Mouse (Mus musculus): ENCODE data around the gene Crtam. TPM values are rescaled to one million over a fixed set of nuclear protein-coding genes. Genes with fewer than 3 reads are reported as not detected.

Crtam gene
- polyA plus RNA-seq, 1 experiment from 2014 or later: 0.39 TPM

- Histone ChIP-seq H3K4me3 (replicated peaks; ENCODE audit: low read length) (no peak overlapping the region), H3K27me3 (ENCODE audit: control insufficient read depth, insufficient read depth, low read length) (no peaks in the 10 kb centered on the region; the same call in 1 of the 2 replicates), H3K4me1 (replicated peaks; ENCODE audit: control insufficient read depth, insufficient read depth, low read length) (peaks cover 10% of the 10 kb centered on the region; the same call in 1 of the 2 replicates), H3K9me3 (ENCODE audit: control insufficient read depth, low read length) (no peaks in the 10 kb centered on the region), H3K9ac (no peak overlapping the region), H3K36me3 (replicated peaks; ENCODE audit: control insufficient read depth, insufficient read depth) (no peaks in the 10 kb centered on the region), H3K27ac (no peak overlapping the region), H3K4me2 (replicated peaks) (no peak overlapping the region)
- DNase-seq (ENCODE audit: low spot score) (no peak), ATAC-seq (ENCODE audit: low FRiP score) (no peak)
- WGBS: 78% methylated on average over 4 of the region's 4 CpGs
Observed at GRCm38 (mm10) chr9:40947131-40947530, 57.3 kb downstream of the Crtam start.

GRCm38 (mm10) chr9:40937425-40937824 is 67.0 kb downstream of the Crtam start:
- Histone ChIP-seq H3K27me3 (ENCODE audit: control insufficient read depth, insufficient read depth, low read length) (no peaks in the 10 kb centered on the region), H3K4me2 (replicated peaks) (no peak overlapping the region), H3K4me3 (replicated peaks; ENCODE audit: low read length) (no peak overlapping the region), H3K9ac (no peak overlapping the region), H3K4me1 (replicated peaks; ENCODE audit: control insufficient read depth, insufficient read depth, low read length) (no peaks in the 10 kb centered on the region), H3K36me3 (replicated peaks; ENCODE audit: control insufficient read depth, insufficient read depth) (no peaks in the 10 kb centered on the region), H3K9me3 (ENCODE audit: control insufficient read depth, low read length) (no peaks in the 10 kb centered on the region), H3K27ac (no peak overlapping the region)
- DNase-seq (ENCODE audit: low spot score) (no peak), ATAC-seq (ENCODE audit: low FRiP score) (no peak)
- 70% methylated on average over 7 of the region's 7 CpGs for WGBS

- H3K9ac ChIP-seq: no peak overlapping the region
- no peaks in the 10 kb centered on the region for H3K9me3 ChIP-seq (ENCODE audit: control insufficient read depth, low read length)
- H3K4me1 ChIP-seq (replicated peaks; ENCODE audit: control insufficient read depth, insufficient read depth, low read length): no peaks in the 10 kb centered on the region
- H3K27me3 ChIP-seq (ENCODE audit: control insufficient read depth, insufficient read depth, low read length): no peaks in the 10 kb centered on the region
- H3K36me3 ChIP-seq (replicated peaks; ENCODE audit: control insufficient read depth, insufficient read depth): no peaks in the 10 kb centered on the region
- 73% methylated on average over 3 of the region's 3 CpGs for WGBS
- DNase-seq (ENCODE audit: low spot score) (no peak), ATAC-seq (ENCODE audit: low FRiP score) (no peak)
- no peak overlapping the region for H3K4me2 ChIP-seq (replicated peaks)
- no peak overlapping the region for H3K4me3 ChIP-seq (replicated peaks; ENCODE audit: low read length)
- no peak overlapping the region for H3K27ac ChIP-seq
Observed at GRCm38 (mm10) chr9:40933323-40933722, 71.1 kb downstream of the Crtam start.

GRCm38 (mm10) chr9:40927351-40927980 is 77.0 kb downstream of the Crtam start:
- Histone ChIP-seq H3K27me3 (ENCODE audit: control insufficient read depth, insufficient read depth, low read length) (no peaks in the 10 kb centered on the region), H3K4me2 (replicated peaks) (no peak overlapping the region), H3K4me1 (replicated peaks; ENCODE audit: control insufficient read depth, insufficient read depth, low read length) (no peaks in the 10 kb centered on the region), H3K27ac (no peak overlapping the region), H3K36me3 (replicated peaks; ENCODE audit: control insufficient read depth, insufficient read depth) (no peaks in the 10 kb centered on the region), H3K4me3 (replicated peaks; ENCODE audit: low read length) (no peak overlapping the region), H3K9ac (no peak overlapping the region), H3K9me3 (ENCODE audit: control insufficient read depth, low read length) (no peaks in the 10 kb centered on the region)
- WGBS: 84% methylated on average over 17 of the region's 17 CpGs
- ATAC-seq (ENCODE audit: low FRiP score) (no peak), DNase-seq (ENCODE audit: low spot score) (no peak)

Other genes starting within 250 kb of the Crtam start
- 2,885 and 3,458 TPM in 2 replicates for gene Hspa8, start 203.6 kb downstream of the Crtam start, polyA plus RNA-seq (2014; fragmentation: Nextera tagmentation; extraction: Ambion mirVana)
- gene Bsx, start 130.5 kb downstream of the Crtam start, polyA plus RNA-seq (2014; fragmentation: Nextera tagmentation; extraction: Ambion mirVana): not detected in 2 replicates
- 1.0 and 1.9 TPM in 2 replicates for gene Jhy, start 40.5 kb downstream of the Crtam start, polyA plus RNA-seq (2014; fragmentation: Nextera tagmentation; extraction: Ambion mirVana)
- 27.6 and 32.1 TPM in 2 replicates for gene Ubash3b, start 157.1 kb upstream of the Crtam start, polyA plus RNA-seq (2014; fragmentation: Nextera tagmentation; extraction: Ambion mirVana)